Mouse (Mus musculus): ENCODE measurements around the gene Pofut2. TPM values are rescaled to one million over a fixed set of nuclear protein-coding genes. Genes with fewer than 3 reads are reported as not detected.

The Pofut2 gene
- total RNA-seq (2017), result 25.4 and 31.5 TPM in 2 replicates

DNA sequence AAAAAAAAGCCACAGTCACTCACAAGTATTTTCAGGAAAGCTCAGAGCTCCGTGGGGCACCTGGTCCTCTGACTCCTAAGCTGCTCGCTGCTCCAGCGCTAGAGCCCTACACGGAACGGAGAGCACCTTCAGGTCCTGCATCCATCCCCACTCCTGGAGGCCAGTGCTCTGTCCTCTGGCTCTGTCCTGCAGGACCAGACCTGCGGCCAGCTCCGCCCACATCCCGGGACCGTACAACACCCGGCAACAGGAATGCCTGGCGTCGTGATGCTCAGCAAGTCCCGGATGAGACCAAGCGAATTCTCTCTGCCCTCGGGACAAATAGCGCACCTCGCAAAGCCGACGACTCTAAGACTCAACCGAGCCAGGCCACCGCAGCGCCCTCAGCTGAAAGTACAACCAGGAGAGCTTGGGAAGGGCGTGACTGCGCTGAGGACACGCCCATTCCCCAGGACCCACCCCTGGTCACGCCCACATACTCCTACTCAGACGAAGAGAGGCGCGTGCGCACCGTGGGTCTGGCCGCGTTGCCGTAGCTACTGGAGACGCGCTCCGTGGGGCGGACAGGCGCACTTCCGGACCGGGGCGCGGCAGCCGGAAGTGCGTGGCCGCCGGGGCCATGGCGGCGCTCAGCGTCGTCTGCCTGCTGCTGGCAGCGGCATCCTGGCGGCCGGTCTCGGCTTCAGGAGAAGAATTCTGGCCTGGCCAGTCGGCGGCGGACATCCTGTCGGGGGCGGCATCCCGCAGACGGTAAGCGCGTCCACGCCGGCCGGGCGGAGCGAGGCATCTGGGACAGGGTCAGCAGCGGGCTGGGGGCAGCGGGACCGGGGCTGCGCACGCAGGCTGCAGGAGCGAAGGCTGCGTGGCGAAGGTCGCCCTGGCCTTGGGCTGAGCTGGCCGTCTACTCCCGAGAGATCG is at the start of gene Pofut2:
TSS of gene Pofut2 (plus strand) at position 515 of the 918 bp plus-strand sequence.
- peak; percentile 98 for ATAC-seq (ENCODE audit: extremely low read depth, insufficient number of reproducible peaks, low FRiP score, poor library complexity, severe bottlenecking)

DNA sequence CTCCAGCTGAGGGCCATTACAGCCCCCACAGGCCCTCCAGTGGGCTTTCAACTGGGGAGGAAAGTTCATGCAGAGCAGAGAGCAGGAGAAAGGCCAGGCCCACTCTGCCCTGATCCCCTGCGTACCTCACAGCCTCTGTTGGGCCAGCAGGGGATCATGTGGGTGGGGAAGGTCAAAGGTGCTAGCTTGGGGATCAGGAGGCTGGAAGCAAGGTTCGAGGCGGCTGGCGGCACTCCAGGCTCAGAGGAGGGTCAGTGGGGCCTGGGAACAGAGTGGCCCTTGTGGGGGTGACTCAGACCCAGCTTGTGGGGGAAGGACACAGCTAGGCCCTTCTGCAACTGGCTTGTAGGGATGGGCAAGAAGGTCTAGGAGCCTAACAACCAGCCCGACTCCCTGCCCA is 49.8 kb upstream of the Pofut2 start:
- no peak for ATAC-seq (ENCODE audit: extremely low read depth, insufficient number of reproducible peaks, low FRiP score, poor library complexity, severe bottlenecking)

DNA sequence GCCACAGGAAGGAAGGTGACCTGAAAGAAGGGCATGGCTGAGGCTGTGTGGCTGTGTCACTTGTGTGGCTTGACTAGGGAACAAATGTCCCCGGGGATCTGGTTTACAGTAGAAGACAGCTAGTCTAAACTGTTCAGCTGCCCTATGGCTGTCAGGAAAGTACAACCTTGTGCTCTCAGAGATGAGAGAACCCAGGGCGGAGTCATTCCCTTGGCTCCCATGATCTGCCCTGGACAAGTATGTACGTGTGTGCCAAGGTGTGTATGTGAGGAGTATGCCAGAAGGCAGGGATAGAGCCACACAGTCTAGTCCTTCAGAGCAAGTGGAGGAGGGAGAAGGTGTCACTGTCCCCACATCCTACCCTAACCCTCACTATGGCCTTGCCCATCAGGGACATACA is 48.4 kb upstream of the Pofut2 start:
- no peak for ATAC-seq (ENCODE audit: extremely low read depth, insufficient number of reproducible peaks, low FRiP score, poor library complexity, severe bottlenecking)

DNA sequence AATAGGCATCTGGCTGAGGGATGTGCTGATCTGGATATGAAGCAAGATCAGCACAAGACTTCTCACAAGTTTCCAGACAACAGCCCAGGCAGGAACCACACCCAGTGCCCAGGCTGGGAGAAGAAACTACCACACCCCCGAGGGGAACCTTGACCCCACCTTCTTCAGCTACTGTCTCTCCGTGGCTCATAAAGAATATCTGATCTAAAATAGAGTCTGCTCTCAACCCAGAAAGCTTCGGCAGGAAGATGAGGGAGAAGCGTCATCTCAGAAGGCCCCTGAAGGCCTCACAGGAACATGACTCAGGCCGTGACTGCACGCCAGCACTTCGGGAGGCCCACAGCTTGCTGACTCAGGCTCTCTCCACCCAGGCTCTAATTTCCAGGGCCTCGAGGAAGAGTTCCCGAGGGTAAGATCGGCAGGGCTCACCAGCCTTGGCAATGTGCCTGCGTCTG is 47.9 kb upstream of the Pofut2 start:
- ATAC-seq (ENCODE audit: extremely low read depth, insufficient number of reproducible peaks, low FRiP score, poor library complexity, severe bottlenecking), result no peak

DNA sequence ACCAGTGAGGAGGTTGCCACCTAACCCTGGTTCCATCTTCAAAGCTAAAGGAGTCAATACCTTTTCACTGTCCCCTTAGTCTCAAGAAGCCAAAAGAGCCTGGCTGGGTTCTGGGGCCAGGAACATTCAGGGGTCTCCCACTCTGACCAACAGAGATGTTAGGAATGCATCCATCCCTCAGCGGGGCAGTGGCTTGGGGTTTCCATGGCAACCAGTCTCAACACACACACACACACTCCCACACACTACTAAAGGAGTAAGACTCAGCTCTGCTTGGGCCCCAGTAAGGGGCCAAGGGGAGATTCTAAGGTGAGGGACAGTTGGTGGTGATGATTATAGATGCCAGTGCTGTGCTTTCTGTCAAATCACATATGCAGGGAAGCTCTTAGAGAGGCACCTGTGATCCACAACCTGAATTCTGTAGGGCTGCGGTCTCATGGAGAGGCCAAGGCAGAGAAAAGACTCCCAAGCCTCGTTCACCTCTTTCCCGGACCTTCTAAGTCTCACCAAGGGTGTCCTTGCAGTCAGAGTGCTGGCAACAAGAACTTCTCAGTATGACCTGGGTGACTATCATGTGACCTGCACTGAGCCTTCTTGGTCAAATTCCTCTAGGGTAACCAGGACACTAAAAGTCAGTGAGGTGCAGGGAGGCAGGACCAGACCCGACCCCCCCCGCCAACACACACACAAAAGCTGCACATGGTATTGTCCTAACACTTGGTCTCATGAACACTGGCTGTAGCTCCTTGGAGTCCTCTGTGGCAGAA is 46.5 kb upstream of the Pofut2 start:
- ATAC-seq (ENCODE audit: extremely low read depth, insufficient number of reproducible peaks, low FRiP score, poor library complexity, severe bottlenecking), result no peak

DNA sequence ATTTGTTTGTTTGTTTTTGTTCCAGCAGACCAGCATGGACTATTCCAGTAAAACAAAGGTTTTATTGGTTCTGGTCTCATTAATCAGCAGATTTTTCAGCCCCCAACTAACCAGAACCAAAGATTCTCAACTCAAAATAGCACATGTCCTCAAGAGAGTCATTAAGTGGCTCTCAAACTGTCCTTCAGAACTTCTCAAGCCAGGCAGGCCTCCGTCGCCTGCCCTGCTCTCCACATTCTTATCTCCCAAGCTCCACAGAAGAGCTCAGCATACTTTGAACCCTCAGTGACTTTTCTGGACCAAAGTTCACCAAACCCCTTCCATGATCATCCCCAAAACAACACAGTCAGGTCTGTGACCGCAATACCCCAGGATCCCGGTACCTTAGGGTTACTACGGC is 45.5 kb upstream of the Pofut2 start:
- no peak for ATAC-seq (ENCODE audit: extremely low read depth, insufficient number of reproducible peaks, low FRiP score, poor library complexity, severe bottlenecking)

DNA sequence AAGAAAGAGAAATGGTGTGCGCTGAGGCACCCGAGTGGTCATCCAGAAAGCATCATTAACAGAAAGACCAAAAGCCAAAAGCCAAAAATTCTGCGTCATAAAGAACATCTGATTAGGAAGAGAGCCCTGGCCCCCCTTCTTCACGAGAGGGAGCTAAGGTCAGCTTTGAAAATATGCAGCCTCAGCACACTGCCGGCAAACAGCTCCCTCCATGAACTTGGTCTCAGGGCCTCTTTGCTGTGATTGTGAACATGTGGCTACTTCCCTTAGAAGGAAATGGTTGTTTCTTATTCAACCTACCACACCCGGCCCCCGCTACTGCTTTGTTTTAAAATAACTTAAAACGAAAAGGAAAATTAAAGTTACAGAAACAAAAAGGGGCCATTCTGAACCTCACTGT is 44.4 kb upstream of the Pofut2 start:
- ATAC-seq (ENCODE audit: extremely low read depth, insufficient number of reproducible peaks, low FRiP score, poor library complexity, severe bottlenecking), result no peak

DNA sequence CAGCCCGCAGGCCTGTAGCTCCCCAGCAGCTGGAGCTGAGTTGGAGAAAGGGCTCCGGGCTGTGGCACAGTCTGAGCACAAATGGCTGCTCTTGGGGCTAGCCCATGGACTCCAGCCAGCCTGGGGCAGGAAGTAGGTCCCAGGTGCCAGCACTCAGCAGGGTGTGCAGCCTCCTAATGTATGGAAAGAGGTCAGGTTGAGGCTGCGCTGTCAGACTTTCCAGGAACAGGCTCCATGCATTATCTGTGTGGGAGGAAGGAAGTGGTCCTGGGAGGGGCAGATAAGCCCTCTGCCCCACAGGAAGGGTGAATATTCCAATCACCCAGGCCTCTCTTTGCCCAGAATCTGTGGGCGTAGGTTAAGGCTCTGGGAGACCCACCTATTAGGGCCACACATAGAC is 43.4 kb upstream of the Pofut2 start:
- no peak for ATAC-seq (ENCODE audit: extremely low read depth, insufficient number of reproducible peaks, low FRiP score, poor library complexity, severe bottlenecking)

DNA sequence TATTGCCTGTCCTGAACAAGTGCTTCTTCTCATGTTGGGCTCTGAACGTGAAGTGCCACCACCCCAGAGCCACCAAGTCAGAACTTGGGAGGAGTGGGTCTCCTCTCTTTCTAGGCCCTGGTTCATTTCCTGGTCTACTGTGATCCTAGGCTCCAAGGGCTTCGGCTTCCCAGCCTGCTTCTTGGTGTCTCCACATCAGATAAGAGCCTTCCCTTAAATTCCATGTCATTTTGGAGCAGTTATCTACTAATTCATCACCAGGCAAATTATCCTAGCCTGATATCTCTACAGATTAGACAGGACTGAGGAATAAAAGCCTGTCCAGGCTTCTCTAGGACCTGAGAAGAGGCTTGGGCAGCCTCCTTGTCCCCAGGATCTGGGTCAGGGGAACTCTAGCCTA is 42.7 kb upstream of the Pofut2 start:
- ATAC-seq (ENCODE audit: extremely low read depth, insufficient number of reproducible peaks, low FRiP score, poor library complexity, severe bottlenecking), result no peak

DNA sequence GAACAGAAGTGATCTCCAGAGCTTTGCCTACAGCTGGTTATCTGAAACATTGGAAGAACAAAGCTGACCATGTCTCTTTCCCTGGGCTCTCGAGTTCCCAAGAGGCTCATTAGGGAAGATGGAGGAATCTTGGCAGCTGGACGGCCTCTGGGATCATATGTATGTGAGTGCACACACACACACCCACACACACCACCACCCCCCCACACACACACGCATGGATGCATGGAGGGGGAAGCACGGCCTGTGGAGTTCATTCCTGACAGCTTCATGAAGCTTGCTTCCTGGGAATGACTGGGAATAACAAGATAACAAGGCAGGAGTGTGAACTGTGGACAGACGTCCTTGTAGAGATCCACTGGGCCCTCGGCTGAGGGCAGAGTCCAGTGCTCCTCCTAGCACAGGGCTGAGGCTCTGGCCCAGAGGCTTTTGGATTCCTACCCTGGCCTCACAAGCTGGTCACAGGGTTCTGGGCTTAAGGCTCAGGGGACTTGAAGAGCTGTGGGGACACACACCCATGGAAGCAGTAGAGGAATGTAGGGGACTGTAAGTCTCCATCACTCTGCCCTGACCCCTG is 41.8 kb upstream of the Pofut2 start:
- ATAC-seq (ENCODE audit: extremely low read depth, insufficient number of reproducible peaks, low FRiP score, poor library complexity, severe bottlenecking), result no peak

DNA sequence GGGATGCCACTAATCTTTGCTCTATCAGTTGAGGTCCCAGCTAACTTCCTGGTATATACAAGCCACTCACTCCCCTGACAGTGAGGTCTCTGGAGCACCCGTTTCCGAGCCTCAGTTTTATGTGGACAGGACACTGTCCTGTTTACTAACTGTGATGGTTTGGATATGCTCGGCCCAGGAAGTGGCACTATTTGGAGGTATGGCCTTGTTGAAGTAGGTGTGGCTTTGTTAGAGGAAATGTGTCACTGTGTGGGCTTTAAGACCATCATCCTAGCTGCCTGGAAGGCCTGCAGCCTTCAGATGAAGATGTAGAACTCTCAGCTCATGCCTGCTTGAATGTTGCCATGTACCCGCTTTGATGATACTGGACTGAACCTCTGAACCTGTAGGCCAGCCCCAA is 41.0 kb upstream of the Pofut2 start:
- ATAC-seq (ENCODE audit: extremely low read depth, insufficient number of reproducible peaks, low FRiP score, poor library complexity, severe bottlenecking), result no peak

DNA sequence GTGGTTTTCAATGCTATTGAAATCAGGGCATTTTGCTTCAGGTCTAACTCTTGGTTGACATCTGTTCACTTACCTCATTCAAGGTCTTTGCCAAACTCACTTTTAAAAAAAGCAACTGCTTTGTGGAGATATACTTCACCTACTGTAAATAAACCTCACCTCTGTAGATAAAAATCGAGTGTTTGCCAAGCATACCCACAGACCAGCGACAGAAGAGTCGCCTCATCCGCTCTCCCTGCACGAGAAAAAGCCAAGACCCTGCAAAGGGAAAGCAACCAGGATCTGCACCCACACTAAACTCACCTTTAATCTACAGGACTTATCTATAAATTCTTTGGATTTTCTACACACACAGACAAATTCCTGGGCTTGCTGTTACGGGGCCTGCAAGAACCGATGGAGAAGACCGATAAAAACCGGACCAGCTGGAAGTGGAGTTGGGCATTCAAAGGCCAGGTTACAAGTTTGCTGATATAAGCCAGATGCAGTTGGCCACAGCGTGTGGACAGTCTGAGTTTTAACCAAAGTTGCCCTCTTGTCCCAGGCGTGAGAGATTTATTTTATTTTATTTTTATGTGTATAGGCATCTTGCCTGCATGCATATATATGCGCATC is 39.5 kb upstream of the Pofut2 start:
- ATAC-seq (ENCODE audit: extremely low read depth, insufficient number of reproducible peaks, low FRiP score, poor library complexity, severe bottlenecking), result no peak

DNA sequence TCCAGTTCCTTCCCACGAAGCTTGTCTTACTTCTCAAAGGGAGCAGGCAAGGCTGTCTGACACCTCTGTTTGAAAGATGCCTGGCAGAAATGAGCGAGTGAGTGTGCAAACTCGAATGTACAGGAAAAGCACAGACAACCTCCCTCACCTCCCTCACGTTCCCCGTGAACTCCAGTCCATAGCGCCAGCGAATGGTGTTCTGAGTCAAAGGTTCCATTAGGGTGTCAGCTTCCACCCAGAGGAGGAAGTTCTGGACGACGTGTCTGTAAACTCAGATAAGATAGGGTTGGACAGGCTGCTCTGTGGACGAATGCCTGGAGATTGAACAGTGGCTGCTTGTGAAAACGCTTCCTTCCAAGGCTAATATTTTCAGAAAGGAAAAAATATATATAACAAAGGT is 37.9 kb upstream of the Pofut2 start:
- ATAC-seq (ENCODE audit: extremely low read depth, insufficient number of reproducible peaks, low FRiP score, poor library complexity, severe bottlenecking), result no peak

DNA sequence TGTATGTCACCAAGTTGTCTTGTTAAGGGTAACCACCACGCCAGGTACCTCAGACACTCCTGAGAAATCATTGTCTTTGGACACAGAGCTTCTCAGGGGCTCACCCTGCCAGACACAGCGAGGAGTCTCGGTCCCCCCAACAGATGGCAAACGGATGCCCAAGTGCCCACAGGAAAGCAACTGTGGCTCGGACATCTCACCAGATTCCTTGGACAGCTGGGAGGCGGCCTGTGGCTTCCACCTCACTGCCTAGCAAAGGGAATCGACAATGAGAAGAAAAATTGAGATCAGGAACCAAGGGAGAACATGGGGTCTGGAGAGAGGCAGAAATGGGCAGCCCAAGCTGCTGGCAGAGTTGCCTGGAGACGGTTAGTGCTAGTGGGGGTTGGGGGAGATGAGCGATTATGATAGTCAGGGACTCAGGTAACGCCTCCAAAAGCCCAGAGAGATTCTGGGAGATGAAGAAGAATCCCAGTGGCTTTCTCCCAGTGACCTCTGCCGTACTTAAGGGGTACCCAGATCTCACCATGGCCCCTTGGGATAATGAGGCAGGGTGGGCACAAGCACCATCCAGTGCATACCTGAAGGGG is 36.0 kb upstream of the Pofut2 start:
- ATAC-seq (ENCODE audit: extremely low read depth, insufficient number of reproducible peaks, low FRiP score, poor library complexity, severe bottlenecking), result no peak

DNA sequence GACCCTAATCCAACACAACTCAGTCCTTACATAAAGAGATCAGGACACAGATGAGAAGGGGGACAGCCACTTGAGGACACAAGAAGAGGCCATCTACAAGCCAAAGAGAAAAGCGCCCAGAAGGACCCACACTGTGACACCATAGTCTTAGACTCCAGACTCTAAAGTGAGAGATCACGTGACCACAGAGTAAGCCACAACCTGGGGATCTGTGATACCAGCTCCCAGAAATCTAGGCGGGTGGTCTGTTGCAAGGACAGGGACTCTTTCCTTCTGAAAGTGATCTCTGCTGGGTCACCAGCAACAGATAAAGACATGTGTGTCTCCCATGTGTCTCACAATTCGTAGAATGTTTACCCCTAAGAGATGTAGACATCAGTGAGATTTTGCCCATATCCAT is 34.6 kb upstream of the Pofut2 start:
- ATAC-seq (ENCODE audit: extremely low read depth, insufficient number of reproducible peaks, low FRiP score, poor library complexity, severe bottlenecking), result no peak

DNA sequence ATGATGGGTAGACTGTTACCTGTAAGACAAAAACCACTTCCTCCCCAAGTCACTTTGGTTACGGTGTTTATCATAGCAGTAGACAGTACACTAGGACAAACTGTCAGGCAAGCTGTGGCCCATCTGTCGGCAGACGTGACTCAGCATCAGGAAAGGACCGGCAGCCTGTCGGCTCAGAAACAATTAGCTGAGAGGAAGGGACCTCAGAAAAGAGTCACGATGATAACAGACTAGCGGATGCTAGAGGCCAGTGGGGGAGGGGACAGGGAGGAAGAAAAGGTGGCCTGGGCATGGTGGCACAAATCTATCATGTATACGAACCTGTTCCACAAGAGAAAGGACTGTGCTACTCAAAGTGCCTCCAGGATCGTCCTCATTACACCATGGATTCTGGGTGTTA is 33.6 kb upstream of the Pofut2 start:
- no peak for ATAC-seq (ENCODE audit: extremely low read depth, insufficient number of reproducible peaks, low FRiP score, poor library complexity, severe bottlenecking)

DNA sequence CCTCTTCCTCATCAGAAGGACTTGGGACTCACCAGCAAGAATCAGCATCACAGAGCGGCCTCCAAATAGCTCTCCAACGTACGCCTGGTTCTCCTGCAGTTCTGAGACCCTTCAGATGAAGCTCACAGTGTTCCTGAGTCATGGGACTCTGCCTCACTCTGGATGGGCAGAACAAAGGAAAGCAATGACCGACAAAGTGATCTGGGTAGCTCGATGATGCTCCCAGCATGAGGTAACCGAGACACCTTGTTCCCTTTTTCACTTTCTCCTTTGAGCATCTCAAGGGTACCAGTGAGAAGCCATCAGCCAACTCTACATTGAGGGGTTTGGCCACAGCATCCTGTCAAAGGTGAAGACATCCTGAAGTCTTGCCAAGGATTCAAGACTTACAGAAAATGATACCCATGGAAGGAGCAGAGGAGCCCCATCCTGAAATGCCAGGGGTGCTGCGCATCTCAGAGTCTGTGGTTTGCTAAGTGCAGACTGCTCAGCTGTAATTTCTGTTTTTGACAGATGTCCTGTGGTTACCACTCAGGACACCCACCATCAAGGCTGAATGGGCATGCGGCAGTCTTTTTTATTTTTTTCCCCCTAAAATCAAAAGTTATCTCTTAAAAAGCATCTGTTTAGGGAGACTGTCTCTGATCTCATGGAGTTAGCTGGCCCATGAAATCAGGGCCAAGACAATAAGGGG is 32.9 kb upstream of the Pofut2 start:
- no peak for ATAC-seq (ENCODE audit: extremely low read depth, insufficient number of reproducible peaks, low FRiP score, poor library complexity, severe bottlenecking)

DNA sequence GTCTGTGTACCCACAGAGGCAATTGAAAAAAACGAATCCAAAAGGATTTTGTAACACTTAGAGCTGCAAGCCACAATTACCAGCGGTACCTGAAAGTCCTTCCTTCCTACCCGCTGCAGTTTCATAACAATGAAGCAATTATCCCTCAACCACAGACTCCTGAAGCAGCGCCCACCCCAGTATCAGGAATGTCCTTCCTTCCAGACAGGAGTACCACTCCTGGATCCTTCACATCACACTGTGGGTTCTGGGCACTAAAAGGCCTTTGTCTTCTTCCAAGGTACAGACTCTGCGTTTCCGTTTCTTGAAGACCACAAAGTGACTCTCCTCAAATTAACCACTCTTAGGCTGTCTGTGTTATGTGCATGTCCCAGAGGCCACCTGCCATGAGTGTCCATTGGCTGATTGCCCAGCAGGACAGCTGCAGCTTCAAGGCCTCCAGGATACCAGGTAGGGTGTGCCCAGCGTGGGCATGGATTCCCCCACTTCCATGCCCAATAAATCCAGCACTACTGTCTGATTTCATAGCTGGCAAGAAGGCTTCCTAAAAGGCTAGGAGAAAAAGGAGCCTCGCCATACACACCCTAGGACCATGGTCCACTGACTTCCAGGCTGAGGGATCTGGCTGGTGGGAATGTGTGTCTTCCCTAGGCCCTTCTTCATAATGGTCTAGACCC is 32.2 kb upstream of the Pofut2 start:
- no peak for ATAC-seq (ENCODE audit: extremely low read depth, insufficient number of reproducible peaks, low FRiP score, poor library complexity, severe bottlenecking)

All from neutrophil, adult 5-6 weeks (primary cell).